Mouse (Mus musculus) brain, embryonic 14.5 days (tissue): ENCODE results near the gene Tas1r1.
"Not testable (repeated sequence)": the region's sequence is repeated elsewhere in the genome, so short reads cannot be mapped to it uniquely, and the experiment has no call there.

ENCODE experiments used
- CTCF ChIP-seq: fragments of 200-500 bp; IDR thresholded peaks from 2 replicates; pipeline ENCODE4 v1.5.1; 2012; ENCODE audit warnings: inconsistent platforms, mild to moderate bottlenecking, moderate library complexity, borderline replicate concordance; ENCODE audit not compliant: insufficient read depth, insufficient read length; ENCODE audit errors: extremely low read depth
- POLR2A ChIP-seq: fragments of 200-500 bp; IDR thresholded peaks from 2 replicates; pipeline ENCODE4 v1.6.1; 2012; ENCODE audit warnings: mild to moderate bottlenecking, inconsistent platforms, borderline replicate concordance; ENCODE audit not compliant: poor library complexity, insufficient read depth, insufficient read length, severe bottlenecking; ENCODE audit errors: extremely low read depth

- not testable (repeated sequence) for TF ChIP-seq CTCF, POLR2A
Measured at GRCm38 (mm10) chr4:152036464-152036863, 1.9 kb downstream of the Tas1r1 start.
